Mouse (Mus musculus): Measurements from ENCODE around the gene Clic5.

GRCm38 (mm10) chr17:44173341-44173740 lies 15.0 kb upstream of the Clic5 start:
- no peak for TF ChIP-seq CTCF (IDR thresholded peaks at IDR 0.05; ENCODE audit: low read depth)
- TF ChIP-seq EP300 (IDR thresholded peaks at IDR 0.05; ENCODE audit: low read depth), result no peak

Data from liver, embryonic 14.5 days (tissue).